Mouse (Mus musculus): ENCODE measurements around the gene Satb1. TPM values are rescaled to one million over a fixed set of nuclear protein-coding genes. Genes with fewer than 3 reads are reported as not detected.

Gene Satb1
- polyA plus RNA-seq, 1 experiment from 2014 or later: 19.3 TPM

- Histone ChIP-seq H3K36me3 (ENCODE audit: control insufficient read depth, insufficient read depth, low read length) (no peaks in the 10 kb centered on the region), H3K27me3 (ENCODE audit: control insufficient read depth, insufficient read depth, low read depth, low read length) (no peaks in the 10 kb centered on the region), H3K9ac (ENCODE audit: low read depth, low read length) (no peak overlapping the region), H3K9me3 (replicated peaks; ENCODE audit: control insufficient read depth, low read length, poor library complexity, severe bottlenecking) (no peaks in the 10 kb centered on the region), H3K4me2 (ENCODE audit: low read length) (no peak overlapping the region), H3K4me3 (ENCODE audit: low read depth, low read length) (no peak overlapping the region), H3K4me1 (ENCODE audit: control insufficient read depth, insufficient read depth, low read length) (no peaks in the 10 kb centered on the region), H3K27ac (ENCODE audit: low read length) (no peak overlapping the region)
- ATAC-seq: no peak
- 80% methylated on average over 3 of the region's 3 CpGs for WGBS
These were observed 22.2 kb upstream of the Satb1 start for GRCm38 (mm10) chr17:51855261-51855660.

- Histone ChIP-seq H3K27ac (ENCODE audit: low read length) (no peak overlapping the region), H3K4me2 (ENCODE audit: low read length) (no peak overlapping the region), H3K4me1 (ENCODE audit: control insufficient read depth, insufficient read depth, low read length) (no peaks in the 10 kb centered on the region), H3K9ac (ENCODE audit: low read depth, low read length) (no peak overlapping the region), H3K27me3 (ENCODE audit: control insufficient read depth, insufficient read depth, low read depth, low read length) (no peaks in the 10 kb centered on the region), H3K9me3 (replicated peaks; ENCODE audit: control insufficient read depth, low read length, poor library complexity, severe bottlenecking) (no peaks in the 10 kb centered on the region), H3K4me3 (ENCODE audit: low read depth, low read length) (no peak overlapping the region), H3K36me3 (ENCODE audit: control insufficient read depth, insufficient read depth, low read length) (no peaks in the 10 kb centered on the region)
- WGBS: 88% methylated on average over 5 of the region's 5 CpGs
- ATAC-seq: no peak
These were observed 20.9 kb upstream of the Satb1 start for GRCm38 (mm10) chr17:51853952-51854351.

- Histone ChIP-seq H3K36me3 (ENCODE audit: control insufficient read depth, insufficient read depth, low read length) (no peaks in the 10 kb centered on the region), H3K27me3 (ENCODE audit: control insufficient read depth, insufficient read depth, low read depth, low read length) (no peaks in the 10 kb centered on the region), H3K4me1 (ENCODE audit: control insufficient read depth, insufficient read depth, low read length) (no peaks in the 10 kb centered on the region), H3K9me3 (replicated peaks; ENCODE audit: control insufficient read depth, low read length, poor library complexity, severe bottlenecking) (no peaks in the 10 kb centered on the region), H3K4me2 (ENCODE audit: low read length) (no peak overlapping the region), H3K27ac (ENCODE audit: low read length) (no peak overlapping the region), H3K9ac (ENCODE audit: low read depth, low read length) (no peak overlapping the region), H3K4me3 (ENCODE audit: low read depth, low read length) (no peak overlapping the region)
- no peak for ATAC-seq
- WGBS: 63% methylated on average over 6 of the region's 6 CpGs
These were observed 7.5 kb upstream of the Satb1 start for GRCm38 (mm10) chr17:51840596-51840995.

DNA sequence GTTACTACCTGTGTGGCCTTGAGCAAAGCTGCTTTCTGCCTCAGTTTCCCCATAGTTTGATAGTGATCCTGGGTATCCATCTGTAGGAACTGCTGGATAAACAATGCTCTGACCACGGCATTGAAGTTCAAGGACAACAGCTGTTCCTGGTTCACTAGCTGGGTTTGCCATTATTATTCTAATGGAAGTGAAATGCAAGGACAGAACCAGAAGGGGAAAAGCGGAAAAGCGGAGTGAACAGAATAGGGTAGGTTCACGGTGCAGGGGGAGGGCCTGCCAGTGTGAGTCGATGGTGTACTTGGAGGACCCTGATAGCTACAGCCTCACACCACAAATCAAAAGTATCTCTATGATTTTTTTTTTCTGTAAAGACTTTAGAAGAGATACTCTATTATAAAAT, 6.4 kb upstream of the Satb1 start:
- Histone ChIP-seq H3K27ac (ENCODE audit: low read length) (no peak overlapping the region), H3K27me3 (ENCODE audit: control insufficient read depth, insufficient read depth, low read depth, low read length) (no peaks in the 10 kb centered on the region), H3K4me1 (ENCODE audit: control insufficient read depth, insufficient read depth, low read length) (no peaks in the 10 kb centered on the region), H3K9ac (ENCODE audit: low read depth, low read length) (no peak overlapping the region), H3K36me3 (ENCODE audit: control insufficient read depth, insufficient read depth, low read length) (no peaks in the 10 kb centered on the region), H3K4me3 (ENCODE audit: low read depth, low read length) (no peak overlapping the region), H3K9me3 (replicated peaks; ENCODE audit: control insufficient read depth, low read length, poor library complexity, severe bottlenecking) (no peaks in the 10 kb centered on the region), H3K4me2 (ENCODE audit: low read length) (no peak overlapping the region)
- WGBS: 65% methylated on average over 5 of the region's 5 CpGs
- ATAC-seq: no peak

- Histone ChIP-seq H3K4me2 (ENCODE audit: low read length) (no peak overlapping the region), H3K27ac (ENCODE audit: low read length) (no peak overlapping the region), H3K36me3 (ENCODE audit: control insufficient read depth, insufficient read depth, low read length) (no peaks in the 10 kb centered on the region), H3K9me3 (replicated peaks; ENCODE audit: control insufficient read depth, low read length, poor library complexity, severe bottlenecking) (no peaks in the 10 kb centered on the region), H3K27me3 (ENCODE audit: control insufficient read depth, insufficient read depth, low read depth, low read length) (no peaks in the 10 kb centered on the region; the same call in 1 of the 2 replicates), H3K9ac (ENCODE audit: low read depth, low read length) (no peak overlapping the region), H3K4me1 (ENCODE audit: control insufficient read depth, insufficient read depth, low read length) (peaks cover 12% of the 10 kb centered on the region), H3K4me3 (ENCODE audit: low read depth, low read length) (no peak overlapping the region)
- no peak for ATAC-seq
- WGBS: 28% methylated on average over 1 of the region's 1 CpGs
These were observed 3.8 kb upstream of the Satb1 start for GRCm38 (mm10) chr17:51836901-51837300.

DNA sequence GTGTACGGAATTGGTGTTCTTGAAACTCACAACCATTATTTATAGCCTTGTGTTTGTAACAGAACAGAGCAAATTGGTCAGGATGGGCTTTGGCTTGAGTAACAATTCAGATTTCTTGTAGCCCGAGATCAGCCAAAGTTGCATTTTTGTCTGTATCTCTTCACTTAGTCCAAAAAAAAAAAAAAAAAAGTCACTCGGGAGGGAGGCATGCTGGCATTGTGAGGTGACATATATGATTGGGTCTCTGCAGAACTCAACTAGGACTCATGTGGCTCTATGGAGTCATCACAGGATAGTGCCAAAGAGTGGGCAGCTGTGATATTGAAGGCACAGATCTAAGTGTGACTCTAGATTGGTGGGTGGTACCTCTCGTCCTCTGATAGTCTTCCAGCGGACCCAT, 3.2 kb upstream of the Satb1 start:
- Histone ChIP-seq H3K9me3 (replicated peaks; ENCODE audit: control insufficient read depth, low read length, poor library complexity, severe bottlenecking) (no peaks in the 10 kb centered on the region), H3K36me3 (ENCODE audit: control insufficient read depth, insufficient read depth, low read length) (no peaks in the 10 kb centered on the region), H3K4me1 (ENCODE audit: control insufficient read depth, insufficient read depth, low read length) (peaks cover 19% of the 10 kb centered on the region), H3K4me3 (ENCODE audit: low read depth, low read length) (no peak overlapping the region), H3K9ac (ENCODE audit: low read depth, low read length) (no peak overlapping the region), H3K27ac (ENCODE audit: low read length) (no peak overlapping the region), H3K27me3 (ENCODE audit: control insufficient read depth, insufficient read depth, low read depth, low read length) (peaks cover 7% of the 10 kb centered on the region), H3K4me2 (ENCODE audit: low read length) (no peak overlapping the region)
- ATAC-seq: no peak
- WGBS: 95% methylated on average over 5 of the region's 5 CpGs

DNA sequence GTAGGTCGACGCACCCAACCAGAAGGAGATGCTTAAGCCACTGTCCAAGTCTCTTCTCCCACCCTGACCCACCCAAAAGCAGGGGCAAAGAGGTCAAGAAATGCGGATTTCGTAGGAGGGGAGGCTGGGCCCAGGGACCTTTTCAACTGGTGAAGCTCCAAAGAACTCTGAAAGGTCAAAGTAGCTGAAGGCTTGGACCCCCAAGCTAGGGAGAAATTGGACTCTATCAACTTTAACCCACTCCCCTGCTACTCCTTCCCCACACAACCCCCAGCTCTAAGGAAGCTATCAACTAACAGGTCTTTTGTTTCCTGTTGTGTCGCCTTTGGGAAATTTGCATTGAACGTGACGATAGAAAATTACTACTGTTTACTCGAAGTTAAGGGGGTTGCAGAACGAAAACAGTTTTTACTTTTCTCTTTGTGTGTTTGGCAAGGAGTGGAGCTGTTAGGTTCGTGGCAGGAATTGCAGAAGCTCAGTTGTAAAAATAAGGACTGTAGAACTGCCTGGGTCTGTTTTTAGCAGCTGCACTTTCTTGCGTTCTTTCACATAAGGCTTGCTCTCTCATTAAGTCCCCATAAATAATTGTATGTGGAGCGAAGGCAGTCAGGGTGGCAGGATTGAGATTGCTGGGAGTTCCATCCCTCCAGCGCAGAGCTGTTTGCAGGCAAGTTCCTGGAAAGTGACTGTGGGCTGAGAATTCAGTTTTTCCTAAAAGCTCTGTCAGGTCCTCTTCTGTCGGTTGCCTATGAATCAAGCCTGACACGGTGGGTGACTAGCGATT, 680 bp upstream of the Satb1 start:
- no peak for ATAC-seq
- peak overlapping the region; percentile 99 for H3K4me2 ChIP-seq (ENCODE audit: low read length)
- 3% methylated on average over 16 of the region's 16 CpGs for WGBS
- no peak overlapping the region for H3K27ac ChIP-seq (ENCODE audit: low read length)
- H3K36me3 ChIP-seq (ENCODE audit: control insufficient read depth, insufficient read depth, low read length): no peaks in the 10 kb centered on the region
- H3K4me3 ChIP-seq (ENCODE audit: low read depth, low read length): peak overlapping the region; percentile 77
- peaks cover 19% of the 10 kb centered on the region for H3K4me1 ChIP-seq (ENCODE audit: control insufficient read depth, insufficient read depth, low read length)
- H3K9ac ChIP-seq (ENCODE audit: low read depth, low read length): no peak overlapping the region
- H3K27me3 ChIP-seq (ENCODE audit: control insufficient read depth, insufficient read depth, low read depth, low read length): peaks cover 10% of the 10 kb centered on the region
- H3K9me3 ChIP-seq (replicated peaks; ENCODE audit: control insufficient read depth, low read length, poor library complexity, severe bottlenecking): no peaks in the 10 kb centered on the region

- WGBS: under 1% methylated on average over 35 of the region's 66 CpGs
- Histone ChIP-seq H3K9me3 (replicated peaks; ENCODE audit: control insufficient read depth, low read length, poor library complexity, severe bottlenecking) (no peaks in the 10 kb centered on the region), H3K4me1 (ENCODE audit: control insufficient read depth, insufficient read depth, low read length) (peaks cover 19% of the 10 kb centered on the region), H3K27ac (ENCODE audit: low read length) (no peak overlapping the region), H3K27me3 (ENCODE audit: control insufficient read depth, insufficient read depth, low read depth, low read length) (peaks cover 10% of the 10 kb centered on the region), H3K9ac (ENCODE audit: low read depth, low read length) (peak overlapping the region; percentile 81), H3K4me2 (ENCODE audit: low read length) (peak overlapping the region; percentile 99), H3K36me3 (ENCODE audit: control insufficient read depth, insufficient read depth, low read length) (no peaks in the 10 kb centered on the region), H3K4me3 (ENCODE audit: low read depth, low read length) (peak overlapping the region; percentile 77)
- ATAC-seq: peak; percentile 82
These were observed 642 bp downstream of the Satb1 start for GRCm38 (mm10) chr17:51832421-51832875.

- Histone ChIP-seq H3K9ac (ENCODE audit: low read depth, low read length) (peak overlapping the region; percentile 81), H3K4me3 (ENCODE audit: low read depth, low read length) (peak overlapping the region; percentile 77), H3K36me3 (ENCODE audit: control insufficient read depth, insufficient read depth, low read length) (no peaks in the 10 kb centered on the region), H3K4me2 (ENCODE audit: low read length) (peak overlapping the region; percentile 99), H3K4me1 (ENCODE audit: control insufficient read depth, insufficient read depth, low read length) (peaks cover 19% of the 10 kb centered on the region), H3K27me3 (ENCODE audit: control insufficient read depth, insufficient read depth, low read depth, low read length) (peaks cover 10% of the 10 kb centered on the region), H3K9me3 (replicated peaks; ENCODE audit: control insufficient read depth, low read length, poor library complexity, severe bottlenecking) (no peaks in the 10 kb centered on the region), H3K27ac (ENCODE audit: low read length) (no peak overlapping the region)
- under 1% methylated on average over 51 of the region's 57 CpGs for WGBS
- peak; percentile 29 for ATAC-seq
These were observed 1.2 kb downstream of the Satb1 start for GRCm38 (mm10) chr17:51831702-51832420.
